Mouse (Mus musculus) intestine, embryonic 15.5 days (tissue): ENCODE data around the gene Mrvi1. TPM values are rescaled to one million over a fixed set of nuclear protein-coding genes. Genes with fewer than 3 reads are reported as not detected.

Experiments
- ATAC-seq: fragments of 200-750 bp; cut with Nextera tagmentation; 2 replicates; pipeline ENCODE4 v1.8.0; 2017; ENCODE audit warnings: moderate TSS enrichment, moderate library complexity
- H3K27ac ChIP-seq: fragments of 300-500 bp; sonication (generic); 2 replicates; pipeline ENCODE4 v1.5.1; 2015; ENCODE audit warnings: mild to moderate bottlenecking, inconsistent platforms
- H3K27me3 ChIP-seq: fragments of 300-500 bp; sonication (generic); replicated peaks from 2 replicates; pipeline ENCODE4 v1.6.1; 2015; ENCODE audit warnings: inconsistent platforms
- H3K36me3 ChIP-seq: fragments of 300-500 bp; sonication (generic); 2 replicates; pipeline ENCODE4 v1.6.1; 2015; ENCODE audit warnings: inconsistent platforms
- H3K4me1 ChIP-seq: fragments of 300-500 bp; sonication (generic); replicated peaks from 2 replicates; pipeline ENCODE4 v1.6.1; 2015; ENCODE audit warnings: inconsistent platforms
- H3K4me2 ChIP-seq: fragments of 300-500 bp; sonication (generic); replicated peaks from 2 replicates; pipeline ENCODE4 v1.6.1; 2015; ENCODE audit warnings: mild to moderate bottlenecking, inconsistent platforms
- H3K4me3 ChIP-seq: fragments of 300-500 bp; sonication (generic); replicated peaks from 2 replicates; pipeline ENCODE4 v1.5.1; 2015; ENCODE audit warnings: inconsistent platforms
- H3K9ac ChIP-seq: fragments of 300-500 bp; sonication (generic); 2 replicates; pipeline ENCODE4 v1.6.1; 2015; ENCODE audit warnings: inconsistent platforms
- H3K9me3 ChIP-seq: fragments of 300-500 bp; sonication (generic); 2 replicates; pipeline ENCODE4 v1.6.1; 2016; ENCODE audit warnings: inconsistent platforms
- WGBS: fragments of 180-500 bp; shearing (Covaris S2); methylation state at CpG from one replicate; pipeline ENCODE4 v1.1.7; 2015; 5-methylcytosine and 5-hydroxymethylcytosine counted together
- polyA plus RNA-seq: library from polyadenylated mRNA; unstranded; fragments of >200 nt; fragmentation: Nextera tagmentation; extraction: Ambion mirVana; gene quantifications from 2 replicates; pipeline ENCODE4 v1.2.1, GENCODE M21; 2015

Mrvi1 gene
- polyA plus RNA-seq, 1 experiment from 2014 or later, result 16.9 TPM

DNA sequence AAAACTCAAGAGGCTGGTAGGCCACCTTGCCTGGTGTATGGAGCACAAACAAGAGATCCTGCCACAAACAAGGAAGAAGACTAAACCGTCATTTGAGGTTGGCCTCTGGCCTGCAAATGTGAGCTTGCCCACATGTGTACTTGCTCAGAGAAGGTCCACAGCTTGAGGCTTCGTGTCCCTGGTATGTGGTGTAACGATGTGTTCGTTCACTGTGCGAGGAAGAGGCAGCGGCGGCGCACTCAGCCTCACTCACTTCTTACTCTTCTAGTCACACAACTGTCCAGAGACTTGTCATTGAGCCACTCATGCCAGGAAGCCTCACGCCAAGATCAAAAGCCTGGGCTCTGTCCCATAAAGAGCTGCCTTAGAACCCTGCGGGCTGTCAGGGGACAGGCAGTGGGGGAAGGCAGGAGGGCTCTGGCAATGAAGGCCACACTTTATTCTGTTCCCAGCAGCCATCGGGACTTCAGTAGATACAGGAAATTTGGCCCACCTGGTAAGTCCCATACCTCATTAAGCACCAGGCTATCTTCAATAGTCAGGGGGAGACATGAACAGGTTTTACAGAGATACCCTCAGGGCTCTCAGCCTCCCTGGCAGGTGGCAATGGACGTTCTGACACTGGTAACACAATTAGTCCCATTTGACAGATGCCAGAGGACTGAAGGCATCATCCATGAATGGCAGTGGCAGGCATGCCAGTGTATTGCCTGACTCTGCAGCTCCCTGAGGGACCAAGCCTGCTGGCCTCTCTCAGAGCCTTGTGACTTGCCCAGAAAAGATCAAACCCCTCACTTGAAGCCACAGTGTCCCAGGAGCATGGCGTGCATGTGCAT, 32.3 kb downstream of the Mrvi1 start:
- ATAC-seq, result no peak
- Histone ChIP-seq H3K27me3 (no peaks in the 10 kb centered on the region), H3K36me3 (no peaks in the 10 kb centered on the region), H3K9ac (no peak overlapping the region), H3K4me2 (no peak overlapping the region), H3K4me3 (no peak overlapping the region), H3K9me3 (no peaks in the 10 kb centered on the region), H3K27ac (no peak overlapping the region), H3K4me1 (peaks cover 6% of the 10 kb centered on the region; the same call in 1 of the 2 replicates)
- WGBS, result 80% methylated on average over 13 of the region's 13 CpGs

DNA sequence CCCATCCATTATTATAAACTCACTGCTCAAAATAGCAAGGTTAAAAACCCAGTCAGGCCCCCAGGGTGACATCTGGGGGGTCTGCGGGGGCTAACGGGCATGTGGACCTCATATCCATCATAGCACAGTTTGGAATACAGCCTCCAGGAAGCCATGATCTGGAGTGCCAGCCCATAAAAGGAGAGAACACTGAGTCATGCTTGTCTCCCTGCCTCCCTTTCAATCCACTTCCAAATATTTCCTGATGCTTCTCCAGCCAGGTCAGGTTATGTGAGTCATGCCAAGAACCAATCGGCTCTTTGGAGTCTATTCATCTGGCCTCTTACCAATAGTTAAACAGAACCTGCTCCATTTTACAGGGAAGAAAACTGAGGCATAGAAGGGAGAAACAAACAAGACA, 33.7 kb downstream of the Mrvi1 start:
- WGBS, result 69% methylated on average over 3 of the region's 3 CpGs
- H3K4me3 ChIP-seq, result no peak overlapping the region
- no peaks in the 10 kb centered on the region for H3K27me3 ChIP-seq
- H3K27ac ChIP-seq, result no peak overlapping the region
- H3K4me1 ChIP-seq, result peaks cover 6% of the 10 kb centered on the region; the same call in 1 of the 2 replicates
- H3K36me3 ChIP-seq, result no peaks in the 10 kb centered on the region
- H3K9ac ChIP-seq, result no peak overlapping the region
- ATAC-seq, result no peak
- H3K4me2 ChIP-seq, result no peak overlapping the region
- H3K9me3 ChIP-seq, result no peaks in the 10 kb centered on the region

DNA sequence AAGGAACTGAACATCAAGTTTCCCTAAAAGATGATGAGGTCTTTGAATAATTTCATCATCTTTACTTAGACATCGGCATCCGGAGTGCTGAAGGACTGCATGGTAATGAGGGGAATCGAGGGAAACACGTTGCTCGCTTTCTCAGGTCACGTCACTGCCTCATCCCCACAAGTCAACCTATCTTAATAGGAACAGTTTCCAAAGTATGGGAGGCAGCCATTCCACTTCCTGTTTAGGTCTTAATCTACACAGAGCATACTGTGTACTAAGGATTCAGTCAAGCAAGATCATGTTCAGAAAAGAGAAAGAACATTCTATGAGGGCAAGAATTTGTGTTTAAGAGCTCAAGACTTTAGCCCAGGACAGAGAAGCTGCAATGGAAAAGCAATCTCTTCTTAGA, 34.6 kb downstream of the Mrvi1 start:
- 96% methylated on average over 6 of the region's 6 CpGs for WGBS
- Histone ChIP-seq H3K9me3 (no peaks in the 10 kb centered on the region), H3K4me2 (no peak overlapping the region), H3K27ac (no peak overlapping the region), H3K4me3 (no peak overlapping the region), H3K4me1 (0 out of 2 replicates have a peak, but pooled peaks cover 3% of the 10 kb centered on the region), H3K36me3 (no peaks in the 10 kb centered on the region), H3K9ac (no peak overlapping the region), H3K27me3 (no peaks in the 10 kb centered on the region)
- ATAC-seq, result no peak

DNA sequence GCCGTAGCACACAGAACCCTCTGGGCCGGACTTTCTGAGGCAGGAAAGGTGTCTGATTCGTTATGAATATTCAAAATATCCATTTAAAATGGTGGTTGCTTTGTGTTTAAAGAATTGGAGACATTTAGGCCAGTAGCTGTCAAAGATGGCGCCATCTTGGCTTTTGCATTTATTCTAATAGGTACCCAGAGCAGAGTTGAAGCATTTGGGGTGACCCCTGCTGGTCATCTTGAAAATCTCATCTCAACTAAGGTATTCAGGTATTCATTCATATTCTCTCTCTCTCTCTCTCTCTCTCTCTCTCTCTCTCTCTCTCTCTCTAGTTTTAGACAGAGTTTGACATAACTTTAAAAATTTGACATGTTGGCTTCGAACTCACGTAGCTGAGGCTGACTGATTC, 35.5 kb downstream of the Mrvi1 start:
- ATAC-seq, result no peak

DNA sequence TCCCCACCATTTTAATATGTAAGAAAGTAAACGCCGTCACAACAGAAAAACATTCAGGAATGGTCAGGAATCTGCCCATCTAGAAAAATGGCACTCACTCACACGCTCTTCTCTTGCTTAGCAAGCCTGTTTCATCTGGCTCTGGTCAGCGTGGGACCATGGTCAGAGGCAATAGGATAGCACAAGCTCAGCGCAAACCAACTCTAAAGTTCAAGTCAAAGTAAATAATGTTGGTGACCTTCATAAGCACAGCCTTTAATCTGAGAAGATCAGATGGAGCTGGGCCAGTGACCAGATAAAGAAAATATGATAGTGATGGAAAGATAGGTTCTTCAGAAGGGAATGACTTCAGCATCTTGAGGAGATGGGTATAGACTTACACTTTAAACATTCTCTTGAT, 37.9 kb downstream of the Mrvi1 start:
- Histone ChIP-seq H3K36me3 (no peaks in the 10 kb centered on the region), H3K27ac (no peak overlapping the region), H3K4me1 (peaks cover 17% of the 10 kb centered on the region), H3K4me2 (no peak overlapping the region), H3K9me3 (no peaks in the 10 kb centered on the region), H3K27me3 (no peaks in the 10 kb centered on the region), H3K9ac (no peak overlapping the region), H3K4me3 (no peak overlapping the region)
- ATAC-seq, result no peak
- WGBS, result 88% methylated on average over 5 of the region's 5 CpGs

More for the DNA sequence above, 35.5 kb downstream of the Mrvi1 start:
- Histone ChIP-seq H3K27me3 (no peaks in the 10 kb centered on the region), H3K36me3 (no peaks in the 10 kb centered on the region), H3K4me2 (no peak overlapping the region), H3K9me3 (no peaks in the 10 kb centered on the region), H3K4me1 (peaks cover 10% of the 10 kb centered on the region), H3K4me3 (no peak overlapping the region), H3K27ac (no peak overlapping the region), H3K9ac (no peak overlapping the region)
- 82% methylated on average over 6 of the region's 6 CpGs for WGBS

DNA sequence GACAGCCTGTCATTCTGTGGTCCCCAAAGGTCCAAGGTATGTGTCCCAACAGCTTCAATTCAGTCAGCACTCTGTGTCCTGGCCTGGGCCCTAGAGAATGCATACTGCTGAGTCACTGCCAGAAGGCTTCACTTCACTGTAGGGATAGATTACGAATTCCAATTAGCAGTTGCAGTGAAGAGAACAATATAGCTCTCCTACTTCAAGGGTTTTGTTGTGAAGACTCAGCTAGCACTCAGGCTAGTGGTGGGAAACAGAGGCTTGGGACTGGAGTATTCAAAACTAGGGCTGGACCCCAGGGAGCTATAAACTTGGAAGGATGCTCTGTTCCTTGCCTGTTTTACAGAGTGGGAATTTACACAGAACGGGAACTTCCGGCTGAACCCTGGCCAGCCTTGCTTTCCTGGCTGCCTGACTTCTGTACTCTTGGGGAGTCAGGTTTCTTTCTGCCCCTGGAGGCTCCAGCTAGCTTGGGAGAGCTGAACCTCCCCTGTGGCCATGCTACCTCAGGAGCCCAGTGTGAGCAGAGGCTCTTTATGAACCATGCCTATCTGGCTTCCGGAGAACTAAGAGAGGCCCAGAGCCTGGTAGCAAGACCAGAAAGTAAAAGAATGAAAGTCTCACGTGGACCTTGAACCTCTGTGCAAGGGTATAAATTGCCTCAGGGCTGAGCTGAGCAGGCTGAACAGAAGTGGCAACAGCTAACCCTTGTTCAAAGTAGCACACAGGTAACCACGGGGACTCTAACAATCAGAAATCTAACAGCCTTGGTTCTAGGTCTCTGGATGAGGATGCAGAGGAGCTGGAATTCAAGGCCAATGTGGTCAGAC, 40.3 kb downstream of the Mrvi1 start:
- H3K9me3 ChIP-seq, result no peaks in the 10 kb centered on the region
- peak overlapping the region; percentile 79 for H3K27ac ChIP-seq
- peak; percentile 79 for ATAC-seq
- H3K4me3 ChIP-seq, result no peak overlapping the region
- no peaks in the 10 kb centered on the region for H3K27me3 ChIP-seq
- 0 out of 2 replicates have a peak overlapping the region, but pooled peaks have one; percentile 7 for H3K4me2 ChIP-seq
- no peaks in the 10 kb centered on the region for H3K36me3 ChIP-seq
- H3K4me1 ChIP-seq, result peaks cover 14% of the 10 kb centered on the region
- 40% methylated on average over 6 of the region's 6 CpGs for WGBS
- H3K9ac ChIP-seq, result no peak overlapping the region

DNA sequence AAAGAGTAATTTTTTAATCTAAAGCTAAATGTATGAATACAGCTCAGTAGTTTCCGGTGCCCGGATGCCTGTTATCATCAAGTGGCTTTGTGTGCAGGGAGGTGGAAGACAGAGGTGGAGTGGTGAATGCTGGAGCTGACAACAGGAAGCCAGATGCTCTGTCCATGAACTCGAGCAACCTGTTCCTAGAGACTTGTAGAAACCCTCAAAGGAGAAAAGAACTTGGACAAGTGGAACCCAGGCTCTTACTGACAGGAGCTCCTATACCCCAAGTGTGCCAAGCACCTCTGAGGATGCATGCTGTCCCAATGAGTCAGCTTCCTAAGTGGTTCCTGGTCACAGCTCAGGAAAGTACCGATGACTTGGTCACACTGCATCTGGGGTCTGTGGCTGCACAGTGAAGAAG, 41.1 kb downstream of the Mrvi1 start:
- no peak for ATAC-seq
- Histone ChIP-seq H3K36me3 (no peaks in the 10 kb centered on the region), H3K4me2 (no peak overlapping the region), H3K4me1 (peaks cover 14% of the 10 kb centered on the region), H3K9ac (no peak overlapping the region), H3K9me3 (no peaks in the 10 kb centered on the region), H3K4me3 (no peak overlapping the region), H3K27ac (0 out of 2 replicates have a peak overlapping the region, but pooled peaks have one; percentile 28), H3K27me3 (no peaks in the 10 kb centered on the region)
- WGBS, result 72% methylated on average over 4 of the region's 4 CpGs

DNA sequence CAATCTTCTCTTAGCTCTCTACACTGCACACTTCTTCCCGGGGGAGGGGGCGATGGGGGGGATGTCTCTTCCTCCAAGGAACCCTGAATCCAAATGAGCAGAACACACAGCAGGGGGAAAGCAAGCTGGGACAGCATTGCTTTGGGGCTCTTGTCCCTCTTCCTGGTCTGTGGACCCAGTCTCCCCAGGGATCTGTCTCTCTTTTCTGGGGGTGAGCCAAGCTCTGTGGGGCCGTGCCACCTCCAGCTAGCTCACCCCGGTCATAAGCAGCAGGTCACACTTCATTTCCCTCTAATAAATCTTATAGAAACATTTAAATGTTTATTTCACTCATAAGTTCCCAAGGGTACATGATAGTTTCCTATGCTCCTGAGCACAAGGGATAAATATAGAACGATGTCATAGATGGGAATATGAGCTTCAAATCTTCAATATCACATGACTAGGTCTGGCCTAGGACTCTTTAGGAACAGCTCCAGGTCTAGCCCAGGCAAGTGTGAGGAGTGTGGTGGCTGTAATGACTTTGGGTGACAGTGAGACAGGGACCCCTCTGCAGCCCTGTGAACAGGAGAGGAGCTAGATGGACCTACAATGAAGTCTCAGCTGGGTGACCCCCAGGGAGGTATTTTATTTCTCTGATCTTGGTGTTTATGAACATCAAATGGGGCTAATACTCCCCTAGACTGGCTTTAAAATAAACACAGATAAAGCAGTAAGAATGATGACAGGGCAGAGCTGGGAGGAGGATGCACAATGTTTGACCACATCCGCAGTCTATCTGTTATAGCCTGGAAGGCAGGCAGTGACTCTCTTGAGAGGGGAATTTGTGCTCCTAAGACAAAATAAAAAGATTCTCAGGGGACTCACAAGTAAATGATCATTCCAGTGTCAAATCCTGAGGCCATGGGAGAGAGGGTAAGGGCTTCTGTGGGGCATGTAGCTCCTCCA, 46.2 kb downstream of the Mrvi1 start:
- Histone ChIP-seq H3K27ac (no peak overlapping the region), H3K4me2 (no peak overlapping the region), H3K27me3 (no peaks in the 10 kb centered on the region), H3K36me3 (no peaks in the 10 kb centered on the region), H3K9me3 (no peaks in the 10 kb centered on the region), H3K4me3 (no peak overlapping the region), H3K9ac (no peak overlapping the region), H3K4me1 (0 out of 2 replicates have a peak, but pooled peaks cover 1% of the 10 kb centered on the region)
- WGBS, result 82% methylated on average over 6 of the region's 6 CpGs
- ATAC-seq, result no peak

DNA sequence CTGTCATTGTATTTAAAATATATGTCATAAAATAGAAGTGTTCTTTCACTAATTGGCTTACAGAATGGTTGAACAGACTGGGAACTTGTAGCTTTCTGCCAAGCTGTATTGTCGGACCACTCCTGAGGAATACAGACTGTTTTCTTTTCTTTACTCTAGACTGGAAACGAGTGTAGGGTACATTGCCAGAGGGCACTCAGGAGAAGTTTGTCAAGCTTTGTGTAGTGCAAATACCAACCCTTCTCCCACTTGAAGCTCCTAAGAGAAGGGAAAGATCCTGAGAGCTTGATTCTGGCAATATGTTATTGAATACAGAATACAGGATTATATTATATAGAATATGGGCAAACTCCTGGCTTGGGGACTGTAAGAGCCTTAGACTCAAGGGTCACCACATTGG, 48.3 kb downstream of the Mrvi1 start:
- no peaks in the 10 kb centered on the region for H3K36me3 ChIP-seq
- no peak overlapping the region for H3K27ac ChIP-seq
- WGBS, result 71% methylated on average over 2 of the region's 2 CpGs
- no peaks in the 10 kb centered on the region for H3K27me3 ChIP-seq
- no peaks in the 10 kb centered on the region for H3K9me3 ChIP-seq
- no peaks in the 10 kb centered on the region for H3K4me1 ChIP-seq
- no peak overlapping the region for H3K9ac ChIP-seq
- H3K4me3 ChIP-seq, result no peak overlapping the region
- no peak for ATAC-seq
- no peak overlapping the region for H3K4me2 ChIP-seq

DNA sequence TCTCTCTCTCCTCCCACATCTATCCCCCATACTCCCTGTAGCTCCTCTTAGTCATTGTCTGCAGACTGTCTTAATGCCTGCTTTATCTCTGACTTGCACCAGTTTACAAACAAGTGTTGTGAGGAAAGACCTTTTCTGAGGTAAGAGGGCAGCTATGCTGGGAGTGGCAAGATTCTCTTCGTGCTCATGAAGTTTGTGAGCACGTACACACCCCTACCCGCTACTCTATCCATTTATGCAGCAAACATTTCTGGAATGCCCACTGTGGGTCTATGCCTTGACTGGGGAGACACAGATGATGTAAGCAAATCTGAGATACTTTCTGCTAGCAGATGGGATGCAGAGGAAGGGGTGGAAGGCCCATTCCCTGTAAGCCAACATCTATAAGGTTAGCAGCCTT, 48.9 kb downstream of the Mrvi1 start:
- Histone ChIP-seq H3K9ac (no peak overlapping the region), H3K27ac (no peak overlapping the region), H3K4me2 (no peak overlapping the region), H3K4me3 (no peak overlapping the region), H3K36me3 (no peaks in the 10 kb centered on the region), H3K4me1 (no peaks in the 10 kb centered on the region), H3K9me3 (no peaks in the 10 kb centered on the region), H3K27me3 (no peaks in the 10 kb centered on the region)
- ATAC-seq, result no peak
- 77% methylated on average over 3 of the region's 3 CpGs for WGBS

DNA sequence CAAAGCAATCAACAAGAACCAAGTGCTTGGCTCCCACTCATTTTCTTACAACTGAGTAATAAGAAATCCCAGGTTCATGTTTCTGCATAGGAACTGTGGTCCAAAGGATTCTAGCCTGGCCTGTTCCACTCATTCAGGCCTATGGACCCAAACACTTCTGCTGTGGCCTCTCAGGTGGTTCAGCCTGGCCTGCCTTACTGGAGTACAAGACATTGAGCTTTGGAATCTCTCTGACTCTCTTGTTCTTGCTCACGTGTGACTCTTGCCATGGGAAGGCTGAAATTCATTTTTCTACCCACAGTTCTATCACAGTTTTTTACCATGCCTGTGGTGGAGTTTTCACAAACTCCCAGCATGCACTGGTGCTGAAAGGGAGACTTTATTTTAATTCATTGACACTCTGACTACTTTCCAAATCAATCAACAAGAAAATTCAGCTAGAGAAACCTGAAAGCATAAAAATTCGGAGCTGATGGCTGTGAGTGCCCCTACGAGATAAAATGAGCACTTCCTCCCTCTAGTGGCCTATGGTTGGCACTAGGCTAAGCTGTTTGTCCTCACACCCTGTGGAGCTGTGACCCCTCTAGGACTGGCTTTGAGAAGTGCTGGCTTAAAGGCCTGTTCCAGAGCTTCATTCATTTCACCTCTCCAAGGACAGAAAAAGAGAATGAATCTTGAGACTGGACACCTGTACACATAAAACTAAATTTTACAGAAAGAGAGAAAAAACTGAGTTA, 52.0 kb downstream of the Mrvi1 start:
- Histone ChIP-seq H3K27me3 (no peaks in the 10 kb centered on the region), H3K9me3 (no peaks in the 10 kb centered on the region), H3K4me1 (no peaks in the 10 kb centered on the region), H3K27ac (no peak overlapping the region), H3K4me3 (no peak overlapping the region), H3K4me2 (no peak overlapping the region), H3K9ac (no peak overlapping the region), H3K36me3 (no peaks in the 10 kb centered on the region)
- WGBS, result 31% methylated on average over 3 of the region's 3 CpGs
- ATAC-seq, result peak; percentile 88
